Mouse (Mus musculus): ENCODE measurements at regions not wholly inside any gene's neighbourhood (a gene's known extent, or its start where the extent isn't known, plus 50 kb on each side); places are given as distances from the start of the nearest gene placed in this dataset.

GRCm38 (mm10) chr11:45241671-45242070, 610.2 kb upstream of the Clint1 start:
- in situ Hi-C loops (cut with MboI, MseI) = no loop called here

DNA sequence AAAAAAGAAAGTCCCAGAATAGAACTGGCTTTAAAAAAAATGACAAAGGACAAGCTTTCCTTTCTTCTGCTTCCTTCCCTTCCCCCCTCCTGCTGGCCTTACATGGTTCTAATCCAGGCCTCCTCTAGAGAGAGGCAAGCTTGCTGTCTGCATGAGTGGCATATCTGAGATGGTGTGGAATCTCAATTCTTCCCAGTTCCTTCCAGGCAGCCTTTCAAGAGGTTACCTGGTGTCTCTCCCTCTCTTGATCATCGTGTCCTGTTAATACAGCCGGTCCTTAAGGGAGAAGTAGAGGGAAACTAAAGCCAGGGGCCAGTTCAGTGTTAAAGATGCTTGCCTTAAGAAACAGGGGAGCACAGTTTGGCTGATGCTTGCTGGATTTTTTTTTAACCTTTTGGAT, 607.1 kb upstream of the Clint1 start:
- in situ Hi-C loops (cut with MboI, MseI) = no loop called here

DNA sequence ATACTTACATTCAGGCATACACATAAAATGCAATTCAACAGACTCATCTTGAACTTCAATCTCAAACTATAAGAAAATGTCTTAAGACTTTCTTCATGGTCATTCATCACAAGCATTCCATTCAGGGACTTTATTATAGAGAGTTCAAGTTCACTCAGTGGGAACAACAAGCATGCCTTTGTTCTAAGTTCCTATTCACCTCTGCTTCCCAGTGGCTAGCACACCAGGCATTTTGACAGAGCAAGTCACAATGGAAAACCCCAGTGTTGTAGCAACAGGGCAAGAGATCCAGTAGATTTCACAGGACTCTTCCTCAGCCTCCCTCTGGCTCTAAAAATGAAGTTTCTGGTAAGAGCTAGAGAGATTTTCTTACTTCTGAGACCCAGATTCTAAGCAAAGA, 595.8 kb upstream of the Clint1 start:
- in situ Hi-C loops (cut with MboI, MseI) = no loop called here

GRCm38 (mm10) chr11:45262198-45262597, 589.7 kb upstream of the Clint1 start:
- in situ Hi-C loops (cut with MboI, MseI) = no loop called here

- in situ Hi-C loops (cut with MboI, MseI) = no loop called here
These were observed 587.9 kb upstream of the Clint1 start for GRCm38 (mm10) chr11:45264001-45264400.

- in situ Hi-C loops (cut with MboI, MseI) = no loop called here
These were observed 586.5 kb upstream of the Clint1 start for GRCm38 (mm10) chr11:45265171-45265988.

- in situ Hi-C loops (cut with MboI, MseI) = no loop called here
These were observed 585.9 kb upstream of the Clint1 start for GRCm38 (mm10) chr11:45265989-45266302.

DNA sequence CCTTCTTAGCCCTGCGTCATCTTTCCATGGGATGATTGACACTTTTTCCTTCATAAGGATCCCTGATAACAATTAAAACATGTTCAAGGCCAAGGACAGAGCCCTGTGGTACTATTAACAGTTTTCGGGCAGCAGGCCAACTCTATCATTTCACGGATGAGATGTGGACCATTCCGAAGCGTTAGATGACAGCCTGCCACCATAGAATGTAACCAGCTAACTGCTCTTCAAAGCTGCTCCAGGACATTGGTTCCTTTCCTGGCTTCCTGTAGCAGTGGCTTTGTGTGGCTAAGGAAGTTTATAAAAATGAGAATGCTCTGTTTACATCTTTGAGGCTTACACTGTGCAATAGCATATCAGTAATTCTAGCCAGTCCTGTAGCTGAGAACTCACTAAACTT, 582.6 kb upstream of the Clint1 start:
- in situ Hi-C loops (cut with MboI, MseI) = no loop called here

DNA sequence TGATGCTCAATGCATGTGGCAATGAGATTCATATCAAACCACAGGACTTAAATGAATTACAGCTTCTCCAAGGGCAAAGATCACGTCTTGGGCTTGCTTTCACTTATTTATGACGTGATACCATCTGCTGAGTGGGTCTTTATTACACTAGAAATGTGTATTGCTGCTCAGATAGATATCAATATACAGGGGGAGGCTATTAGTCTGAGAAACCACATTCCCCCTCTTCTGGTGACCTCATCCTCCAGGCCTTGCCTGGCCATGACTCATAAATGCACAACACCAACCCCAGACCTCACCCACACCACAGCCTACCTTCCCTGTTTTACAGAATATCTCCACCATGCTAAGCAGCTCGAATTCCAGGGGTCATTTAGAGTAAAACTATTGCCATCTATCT, 580.6 kb upstream of the Clint1 start:
- in situ Hi-C loops (cut with MboI, MseI) = no loop called here

DNA sequence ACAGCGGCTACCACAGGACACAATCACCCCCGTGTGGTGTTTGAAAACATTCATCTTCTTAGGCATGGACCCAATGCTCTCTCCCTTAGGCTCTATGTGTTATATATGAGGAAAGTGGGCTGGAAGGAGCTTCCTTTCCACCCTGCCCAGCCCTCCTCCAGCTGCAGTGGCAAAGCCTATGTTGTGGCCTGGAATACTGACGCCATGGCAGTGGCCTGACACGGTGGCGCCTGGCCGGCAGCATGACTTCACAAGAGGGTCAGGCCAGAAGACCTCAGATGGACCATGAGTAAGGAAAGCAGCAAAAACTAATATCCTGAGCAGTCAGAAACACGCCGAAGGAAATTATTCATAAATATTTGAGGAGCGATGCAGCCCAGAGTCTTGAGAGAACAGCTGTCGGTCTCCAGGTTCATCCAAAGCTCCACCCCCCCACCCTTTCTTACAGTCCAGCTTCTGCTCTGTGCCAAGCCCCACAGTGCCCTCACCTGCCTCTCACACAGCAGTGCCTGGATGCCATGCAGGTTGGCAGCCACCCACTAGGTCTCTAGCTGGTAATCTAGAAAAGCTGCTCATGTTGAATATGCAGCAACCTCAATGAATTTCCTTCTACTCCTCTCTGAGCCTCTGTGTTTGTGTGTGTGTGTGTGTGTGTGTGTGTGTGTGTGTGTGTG, 577.3 kb upstream of the Clint1 start:
- in situ Hi-C loops (cut with MboI, MseI) = no loop called here

DNA sequence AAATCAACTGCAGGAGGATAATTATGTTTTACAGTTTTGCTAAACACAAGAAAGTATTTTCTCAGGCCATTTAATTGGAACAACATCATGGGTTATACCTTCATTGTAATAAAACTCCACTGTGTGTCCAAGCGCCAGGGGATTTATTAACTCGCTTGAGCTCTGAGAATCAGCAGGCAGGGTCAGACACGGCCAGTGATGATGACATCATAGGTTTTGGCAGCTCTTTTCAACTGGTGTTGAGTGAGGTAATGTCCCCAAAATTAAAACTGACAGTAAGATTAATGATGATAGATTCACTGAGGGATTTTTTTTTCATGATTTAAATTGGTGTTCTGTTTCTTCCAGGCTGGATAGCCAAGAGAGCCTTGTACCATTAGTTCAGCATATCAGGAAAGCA, 576.7 kb upstream of the Clint1 start:
- in situ Hi-C loops (cut with MboI, MseI) = no loop called here

DNA sequence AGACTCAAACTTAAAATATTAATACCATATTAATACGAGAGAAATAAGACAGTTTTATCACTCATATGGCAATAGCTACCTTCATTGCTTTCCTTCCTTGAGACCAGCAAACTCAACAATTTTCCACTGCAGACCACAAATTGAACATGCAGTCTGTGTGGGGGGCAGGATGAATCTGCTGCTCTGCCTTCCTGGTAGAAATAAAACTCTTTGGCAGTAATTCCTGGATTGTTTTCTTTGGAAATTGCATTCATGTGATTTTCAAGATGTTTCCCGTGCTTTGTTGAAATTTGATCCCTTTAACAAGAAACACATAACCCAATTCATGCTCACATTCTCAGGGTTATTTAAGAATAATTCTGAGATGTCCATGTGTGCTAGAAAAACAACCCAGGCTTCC, 555.1 kb upstream of the Clint1 start:
- in situ Hi-C loops (cut with MboI, MseI) = no loop called here

DNA sequence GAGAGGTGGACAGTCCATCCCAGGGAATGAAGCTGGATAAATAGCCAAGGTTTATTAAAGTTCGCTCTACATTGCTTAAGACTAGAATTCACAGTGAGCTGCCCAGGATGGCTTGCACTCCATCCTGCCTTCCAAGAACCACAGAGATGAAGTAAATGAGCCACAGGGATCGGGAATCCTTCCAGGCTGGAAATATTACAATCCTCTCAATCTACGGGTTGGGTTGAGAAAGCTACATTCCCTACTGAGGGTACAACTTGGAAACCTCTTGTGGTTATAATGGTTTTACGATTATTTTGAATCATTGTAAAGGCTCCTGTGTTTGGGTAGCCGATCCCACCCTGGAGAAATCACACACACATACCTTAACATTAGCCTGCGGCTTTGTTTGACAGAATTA, 539.9 kb upstream of the Clint1 start:
- in situ Hi-C loops (cut with MboI, MseI) = no loop called here

- in situ Hi-C loops (cut with MboI, MseI) = no loop called here
These were observed 528.1 kb upstream of the Clint1 start for GRCm38 (mm10) chr11:45323766-45324165.

DNA sequence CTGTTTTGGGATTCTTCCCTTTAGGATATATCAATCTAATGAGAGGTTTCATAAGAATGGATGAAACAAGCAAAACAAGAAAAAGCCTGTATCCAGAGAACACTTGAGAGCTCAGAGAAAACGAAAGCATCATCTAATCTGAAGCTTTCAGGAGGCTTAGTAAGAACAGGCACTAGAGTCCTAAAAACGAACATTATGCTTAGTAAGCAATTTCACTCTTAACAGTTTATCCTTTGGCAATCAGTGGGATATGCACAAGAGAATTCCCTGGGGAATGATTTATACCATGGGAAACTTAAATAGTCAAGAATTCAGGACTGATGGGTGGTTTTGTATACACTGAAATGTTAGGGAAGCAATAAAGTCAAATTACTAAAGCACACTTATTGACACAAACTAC, 521.5 kb upstream of the Clint1 start:
- in situ Hi-C loops (cut with MboI, MseI) = no loop called here

- in situ Hi-C loops (cut with MboI, MseI) = no loop called here
These were observed 518.1 kb upstream of the Clint1 start for GRCm38 (mm10) chr11:45333756-45334155.

- in situ Hi-C loops (cut with MboI, MseI) = no loop called here
These were observed 502.5 kb upstream of the Clint1 start for GRCm38 (mm10) chr11:45349331-45349730.

DNA sequence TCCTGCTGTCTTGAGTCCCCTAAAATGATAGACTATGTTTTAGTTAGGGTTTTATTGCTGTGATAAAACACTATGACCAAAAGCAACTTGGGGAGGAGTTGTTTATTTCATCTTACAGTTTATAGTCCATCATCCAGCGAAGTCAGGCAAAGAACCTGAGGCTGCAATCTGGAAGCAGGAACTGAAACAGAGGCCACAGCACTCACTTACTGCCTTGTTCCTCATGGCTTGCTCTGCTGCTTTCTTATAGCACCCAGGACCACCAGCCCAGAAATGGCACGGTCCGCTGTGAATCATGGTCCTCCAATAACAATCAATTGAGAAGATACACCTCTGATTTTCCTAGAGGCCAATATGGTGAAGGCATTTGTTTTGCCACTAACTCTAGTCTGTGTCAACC, 486.5 kb upstream of the Clint1 start:
- in situ Hi-C loops (cut with MboI, MseI) = no loop called here

- in situ Hi-C loops (cut with MboI, MseI) = no loop called here
These were observed 462.4 kb upstream of the Clint1 start for GRCm38 (mm10) chr11:45389243-45390146.

- in situ Hi-C loops (cut with MboI, MseI) = loop anchor here (5.0 kb wide), 1 partner anchor 54 kb away; no protein-coding TSS in a partner anchor
These were observed 455.8 kb upstream of the Clint1 start for GRCm38 (mm10) chr11:45396009-45396408.

- in situ Hi-C loops (cut with MboI, MseI) = loop anchor here (5.0 kb wide), 1 partner anchor 56 kb away; no protein-coding TSS in a partner anchor
These were observed 453.7 kb upstream of the Clint1 start for GRCm38 (mm10) chr11:45398188-45398587.

DNA sequence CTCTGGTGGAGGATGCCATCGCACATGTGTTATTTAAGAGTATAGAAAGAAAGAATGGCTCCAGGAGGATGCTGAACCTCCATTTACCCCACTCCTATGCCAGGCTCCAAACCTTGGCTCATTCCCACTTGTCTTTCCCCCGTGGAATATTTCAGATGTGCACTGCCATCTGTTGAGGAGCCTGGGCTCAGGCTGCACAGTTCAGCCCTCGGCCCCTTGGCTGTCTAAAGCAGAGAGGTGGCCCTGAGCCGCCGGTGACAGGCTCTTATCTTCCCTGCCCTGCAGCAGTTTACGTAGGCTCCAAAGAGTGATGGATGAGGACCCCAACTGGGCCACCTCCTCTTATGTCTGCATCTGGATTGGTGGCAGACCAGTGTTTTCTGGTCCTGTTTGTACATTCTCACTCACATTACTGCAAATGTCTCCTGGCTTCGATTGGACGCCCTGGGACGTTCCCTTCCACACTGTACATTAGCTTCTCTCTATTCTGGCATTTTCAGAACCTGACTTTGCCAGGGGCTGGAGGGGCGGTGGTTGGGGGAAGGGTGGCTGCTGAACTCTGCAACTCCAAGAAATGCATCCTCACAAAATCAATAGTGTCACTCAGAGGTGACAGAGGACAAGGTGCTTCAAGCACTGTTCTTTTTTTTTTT, 447.3 kb upstream of the Clint1 start:
- in situ Hi-C loops (cut with MboI, MseI) = no loop called here

Data from T-helper 2 cell (primary cell).